Mouse (Mus musculus): ENCODE data around the gene Rack1.

- TF ChIP-seq GATA1 (IDR thresholded peaks at IDR 0.05; ENCODE audit: low read length) (no peak), TAL1 (IDR thresholded peaks at IDR 0.05; ENCODE audit: low read length) (no peak)
These were observed 37.4 kb downstream of the Rack1 start for GRCm38 (mm10) chr11:48837310-48838180.

Measured in erythroblast, embryonic 14.5 days (primary cell).